In the genomic region with DNA sequence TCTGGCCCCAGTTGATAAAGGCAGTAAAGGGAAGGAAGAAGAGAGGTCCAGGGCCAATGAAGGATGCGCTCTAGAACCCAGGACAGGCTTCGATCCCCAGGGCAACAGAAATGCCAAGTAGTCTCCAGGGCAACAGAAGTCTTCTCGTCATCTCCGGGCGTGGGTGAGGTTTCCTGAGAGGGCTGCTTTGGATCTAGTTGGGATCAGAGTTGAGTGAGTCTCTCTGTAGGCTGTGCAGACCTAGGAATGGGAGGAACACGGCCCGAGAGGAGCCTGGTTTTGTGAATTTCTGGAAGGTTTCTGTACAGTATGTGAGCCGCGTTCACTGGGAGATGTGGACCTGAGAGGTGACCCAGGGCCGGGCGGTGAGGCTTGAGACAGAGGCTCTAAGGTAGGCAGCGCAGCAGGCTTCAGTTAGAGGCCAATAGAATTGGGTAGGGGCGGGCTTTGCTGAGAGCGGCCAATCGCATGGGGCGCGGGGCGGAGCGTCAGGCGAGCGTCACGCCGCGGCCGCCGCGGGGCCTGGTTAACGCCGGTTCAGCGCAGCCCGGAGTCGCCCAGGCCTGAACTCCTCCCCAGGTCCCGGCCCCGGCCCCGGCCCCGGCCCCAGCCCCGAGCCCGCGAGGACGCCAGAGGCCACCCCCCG, we compare ENCODE assay signal across 8 mouse cellular contexts. TPM values are rescaled to one million over a fixed set of nuclear protein-coding genes. Genes with fewer than 3 reads are reported as not detected.
DNase-seq lines count a peak whose midpoint lies in the region; ATAC-seq and TF ChIP-seq lines count a peak whose summit lies in the region.

Tmem8b (plus strand) TSS at position 190 of the 646 bp plus-strand sequence.
Fam221b (minus strand) TSS at position 364 of the 646 bp plus-strand sequence.

- intact Hi-C loops in gastrocnemius, adult 2 months (cut with DNase I) = loop anchor here (5.0 kb wide), 1 partner anchor 92 kb away; the partner anchor contains the start of genes Gba2 and Rgp1

- no peak for TF ChIP-seq CTCF in gastrocnemius, adult 2 months (IDR thresholded peaks at IDR 0.05)

- H3K27ac ChIP-seq in gastrocnemius, adult 2 months = peak within 1 kb of the TSS; percentile 95

- DNase-seq in ZHBTc4 (ENCODE audit: low read depth, low spot score) = peak; percentile 94
- DNase-seq in gastrocnemius, adult 2 months = peak; percentile 92
- DNase-seq in induced T-regulatory cell, adult 2 months (ENCODE audit: low read depth) = peak; percentile 92
- peak; percentile 75 to 90 for DNase-seq in left cerebral cortex, adult 9 months (ENCODE audit: low spot score in 2 of 2)
- peak; percentile 90 for DNase-seq in right cerebral cortex, postnatal 14 days
- DNase-seq in urinary bladder, postnatal 36 days (ENCODE audit: low spot score in 2 of 2) = peak; percentile 88 to 89

- peak; percentile 88 for ATAC-seq in common myeloid progenitor, adult 5-6 weeks (replicated peaks; ENCODE audit: low read depth, poor library complexity, severe bottlenecking)
- peak; percentile 90 for ATAC-seq in megakaryocyte progenitor cell, adult 5-6 weeks (replicated peaks; ENCODE audit: poor library complexity)

- peak within 1 kb of the TSS; percentile 90 for H3K4me3 ChIP-seq in gastrocnemius, adult 2 months

RNA-seq across cellular contexts. Expression of gene Tmem8b, which starts in this region (rescaled TPM):
- 1.4 and 2.5 TPM in 2 replicates for total RNA-seq in common myeloid progenitor, adult 5-6 weeks (2017)
- total RNA-seq in gastrocnemius, adult 2 months (2021) = 10 to 100 TPM in 1 of 2 experiments, 1 to 10 TPM in 1; 8.4 to 14.9 TPM
- 0.47 and 0.95 TPM in 2 replicates for total RNA-seq in megakaryocyte progenitor cell, adult 5-6 weeks (2015)
- total RNA-seq in megakaryocyte progenitor cell, adult 5-6 weeks (2017) = 0.25 and 0.61 TPM in 2 replicates

RNA-seq across cellular contexts. Expression of gene Fam221b, which starts in this region (rescaled TPM):
- total RNA-seq in common myeloid progenitor, adult 5-6 weeks (2017) = 0.55 and 0.92 TPM in 2 replicates
- total RNA-seq in gastrocnemius, adult 2 months (2021) = under 1 TPM; 0.08 to 0.15 TPM
- total RNA-seq in megakaryocyte progenitor cell, adult 5-6 weeks (2015) = 0.07 TPM in 2 replicates
- 0.44 and 0.62 TPM in 2 replicates for total RNA-seq in megakaryocyte progenitor cell, adult 5-6 weeks (2017)

Comparison
In these comparisons a context has a peak if more than half of its experiments do, and no peak if none do; other contexts are left out.
1. Peak in every context shown above with its lines: DNase-seq, ATAC-seq, H3K4me3 ChIP-seq and H3K27ac ChIP-seq.
2. Peak in ATAC-seq in megakaryocyte progenitor cell, adult 5-6 weeks; RNA of the genes that start here not detected or under 1 TPM.